Mouse (Mus musculus) adipocyte (in vitro differentiated cells): ENCODE data around the gene 4931422A03Rik.
"Not testable (repeated sequence)": the region's sequence is repeated elsewhere in the genome, so short reads cannot be mapped to it uniquely, and the experiment has no call there.

Source experiments
- DNase-seq: peaks from one replicate; pipeline ENCODE4 v3.0.0-alpha.2; 2016; ENCODE audit warnings: low spot score

The 4931422A03Rik gene

GRCm38 (mm10) chr2:104028139-104028723 lies at the start of gene 4931422A03Rik:
Gene 4931422A03Rik (minus strand): TSS chr2:104028361.
- peak; percentile 45 for DNase-seq

DNA sequence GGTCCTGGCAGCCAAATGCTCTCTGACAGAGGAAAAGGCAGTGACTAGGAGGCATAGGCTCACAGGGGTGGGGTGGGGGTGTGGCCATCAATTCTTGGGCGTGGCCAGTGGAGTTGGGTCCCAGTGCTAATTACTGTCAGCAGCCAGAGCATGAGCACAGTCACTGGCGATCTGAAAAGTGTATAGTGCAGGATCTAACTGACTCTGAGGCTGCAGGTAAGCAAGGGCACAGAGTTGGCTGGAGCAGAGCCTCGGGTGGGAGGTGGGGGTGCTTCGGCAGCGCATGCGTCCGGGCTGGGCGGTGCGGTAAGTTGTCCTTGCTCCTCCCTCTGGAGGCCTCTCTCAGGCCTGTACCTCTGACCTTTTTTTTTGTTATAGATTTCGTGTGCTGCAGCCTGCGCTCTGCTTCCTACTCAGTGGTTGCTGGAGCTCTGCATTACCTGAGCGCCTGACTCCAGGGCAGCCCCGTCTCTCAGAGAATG lies 41.6 kb upstream of the 4931422A03Rik start, which contains the start of gene Cd59b:
Gene Cd59b, plus strand, starts transcription at position 146 of the 482 bp plus-strand sequence.
- DNase-seq: no peak

DNA sequence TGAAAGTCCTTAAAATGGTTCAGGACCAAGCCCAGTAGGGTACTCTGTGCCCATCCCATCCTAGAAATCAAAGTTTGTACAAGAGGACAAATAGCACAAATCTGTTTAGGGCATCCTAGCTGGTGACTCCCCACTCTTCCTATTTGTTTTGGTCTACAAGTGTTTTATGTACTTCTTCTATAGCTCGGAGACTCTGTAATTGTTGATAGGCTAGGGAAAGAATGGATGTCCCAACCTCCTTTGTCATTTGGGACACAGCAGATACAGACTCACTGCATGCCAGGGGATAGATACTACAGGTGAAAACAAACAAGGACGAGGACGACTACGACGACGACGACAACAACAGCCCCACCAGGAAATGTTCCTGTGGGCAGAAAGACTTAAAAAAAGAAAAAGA lies 40.3 kb upstream of the 4931422A03Rik start, which contains the start of gene Gm10799:
Gene Gm10799, minus strand, starts transcription at position 101 of the 400 bp plus-strand sequence.
- DNase-seq: not testable (repeated sequence)

- not testable (repeated sequence) for DNase-seq
These were observed 37.4 kb upstream of the 4931422A03Rik start, which contains the start of gene Gm10912 for GRCm38 (mm10) chr2:104065526-104065925. Gene Gm10912 (plus strand): TSS chr2:104065826.

DNA sequence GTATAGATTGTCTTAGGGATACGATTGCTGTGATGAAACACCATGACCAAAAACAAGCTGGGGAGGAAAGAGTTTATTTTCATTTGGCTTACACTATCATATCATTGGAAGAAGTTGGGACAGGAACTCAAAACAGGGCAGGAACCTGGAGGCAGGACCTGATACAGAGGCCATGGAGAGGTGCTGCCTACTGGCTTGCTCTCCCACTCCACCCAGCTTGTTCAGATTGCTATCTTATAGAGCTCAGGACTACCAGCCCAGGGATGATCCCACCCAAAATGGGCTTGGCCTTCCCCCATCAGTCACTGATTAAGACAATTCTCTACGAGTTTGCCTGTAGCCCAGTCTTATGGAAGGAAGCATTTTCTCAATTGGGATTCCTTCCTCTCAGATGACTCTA lies 36.0 kb upstream of the 4931422A03Rik start:
- no peak for DNase-seq

- peak; percentile 38 for DNase-seq
These were observed 34.5 kb upstream of the 4931422A03Rik start for GRCm38 (mm10) chr2:104062665-104063064.

DNA sequence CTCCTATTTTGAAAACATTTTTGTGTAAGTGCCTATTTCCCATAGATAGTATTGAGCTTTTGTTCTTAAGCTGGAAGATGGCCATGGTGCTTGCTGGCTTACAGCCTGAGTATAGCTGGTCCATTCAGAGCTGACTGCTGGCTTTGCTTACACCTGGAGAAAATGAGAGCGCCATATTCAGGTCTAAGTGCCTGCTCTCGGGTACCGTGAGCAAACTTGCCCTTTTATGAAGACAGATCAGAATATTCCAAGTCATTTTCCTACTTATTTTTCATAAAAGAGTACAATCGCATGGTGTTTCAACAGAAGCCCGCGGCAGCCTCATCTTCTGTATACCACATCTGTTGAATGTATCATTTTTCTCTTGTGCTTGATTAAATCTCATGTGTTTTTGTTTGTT lies 32.8 kb upstream of the 4931422A03Rik start:
- DNase-seq: no peak

DNA sequence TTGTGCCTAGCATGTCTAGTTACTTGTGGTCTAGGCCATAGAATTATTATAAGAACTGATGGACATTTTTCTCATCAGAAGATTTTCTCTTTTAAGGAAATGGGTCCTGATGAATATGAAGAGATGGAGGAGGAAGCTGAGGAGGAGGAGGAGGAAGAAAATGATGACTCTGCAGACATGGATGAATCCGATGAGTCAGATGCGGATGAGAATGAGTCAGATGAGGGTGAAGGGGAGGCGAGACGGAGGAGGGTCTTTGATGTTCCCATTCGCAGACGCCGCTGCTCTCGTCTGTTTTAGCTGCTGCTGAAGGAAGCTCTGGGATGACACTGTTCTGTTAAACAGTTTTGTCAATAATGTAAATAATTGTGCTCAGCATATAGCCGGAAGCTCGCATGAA lies 31.6 kb upstream of the 4931422A03Rik start:
- DNase-seq: no peak

DNA sequence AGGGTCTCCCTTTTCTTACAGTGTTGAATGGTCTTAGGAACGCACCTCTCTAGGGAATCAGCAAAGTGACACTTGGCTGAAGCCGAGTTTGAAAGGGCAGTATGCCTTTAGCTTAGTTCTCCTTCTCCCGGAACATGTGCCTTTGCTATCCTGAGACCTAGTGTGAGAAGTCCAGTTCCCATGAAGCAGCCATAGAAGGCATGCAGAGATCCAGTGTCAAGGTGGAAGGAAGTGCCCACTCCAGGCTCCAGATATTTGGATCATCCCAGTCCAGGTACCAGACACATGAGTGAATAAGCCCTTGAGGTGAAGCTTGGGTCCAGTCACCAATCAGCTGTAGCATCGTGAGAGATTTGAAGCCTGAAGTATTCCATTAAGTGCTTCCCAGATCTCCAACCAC lies 30.8 kb upstream of the 4931422A03Rik start:
- DNase-seq: no peak

- DNase-seq: no peak
These were observed 30.2 kb upstream of the 4931422A03Rik start for GRCm38 (mm10) chr2:104058381-104058780.

DNA sequence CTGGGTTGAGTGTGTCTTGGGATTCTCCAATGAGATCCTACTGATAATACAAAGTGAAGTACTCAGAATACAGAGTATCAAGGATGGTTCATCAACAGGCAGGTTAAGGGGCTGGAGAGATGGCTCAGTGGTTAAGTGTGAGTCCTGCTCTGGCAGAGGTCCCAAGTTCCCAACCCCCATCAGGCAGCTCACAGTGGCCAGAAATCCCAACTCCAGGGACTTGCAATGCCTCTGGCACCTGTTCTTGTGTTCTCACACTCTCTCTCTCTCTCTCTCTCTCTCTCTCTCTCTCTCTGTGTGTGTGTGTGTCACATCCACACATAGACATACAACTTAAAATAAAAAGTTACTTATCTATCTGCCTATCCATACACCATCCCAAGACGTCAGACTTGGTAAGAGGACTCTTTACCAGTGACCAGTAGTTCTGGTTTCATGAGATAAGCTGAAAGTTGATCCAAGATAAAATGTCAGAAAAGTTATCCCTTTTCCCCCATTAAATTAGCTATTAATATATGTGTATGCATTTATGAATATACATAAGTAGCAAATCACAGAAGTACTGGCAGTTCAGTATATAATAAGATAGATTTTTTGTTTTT lies 16.4 kb upstream of the 4931422A03Rik start:
- DNase-seq: no peak

- DNase-seq: no peak
These were observed 15.7 kb upstream of the 4931422A03Rik start for GRCm38 (mm10) chr2:104043624-104044478.

- DNase-seq: no peak
These were observed 14.6 kb upstream of the 4931422A03Rik start for GRCm38 (mm10) chr2:104042766-104043165.

GRCm38 (mm10) chr2:104041632-104042031 lies 13.5 kb upstream of the 4931422A03Rik start:
- DNase-seq: peak; percentile 85

GRCm38 (mm10) chr2:104038236-104038635 lies 10.1 kb upstream of the 4931422A03Rik start:
- DNase-seq: no peak

GRCm38 (mm10) chr2:104036316-104036715 lies 8.2 kb upstream of the 4931422A03Rik start:
- DNase-seq: no peak

GRCm38 (mm10) chr2:104035595-104035994 lies 7.4 kb upstream of the 4931422A03Rik start:
- peak; percentile 38 for DNase-seq

DNA sequence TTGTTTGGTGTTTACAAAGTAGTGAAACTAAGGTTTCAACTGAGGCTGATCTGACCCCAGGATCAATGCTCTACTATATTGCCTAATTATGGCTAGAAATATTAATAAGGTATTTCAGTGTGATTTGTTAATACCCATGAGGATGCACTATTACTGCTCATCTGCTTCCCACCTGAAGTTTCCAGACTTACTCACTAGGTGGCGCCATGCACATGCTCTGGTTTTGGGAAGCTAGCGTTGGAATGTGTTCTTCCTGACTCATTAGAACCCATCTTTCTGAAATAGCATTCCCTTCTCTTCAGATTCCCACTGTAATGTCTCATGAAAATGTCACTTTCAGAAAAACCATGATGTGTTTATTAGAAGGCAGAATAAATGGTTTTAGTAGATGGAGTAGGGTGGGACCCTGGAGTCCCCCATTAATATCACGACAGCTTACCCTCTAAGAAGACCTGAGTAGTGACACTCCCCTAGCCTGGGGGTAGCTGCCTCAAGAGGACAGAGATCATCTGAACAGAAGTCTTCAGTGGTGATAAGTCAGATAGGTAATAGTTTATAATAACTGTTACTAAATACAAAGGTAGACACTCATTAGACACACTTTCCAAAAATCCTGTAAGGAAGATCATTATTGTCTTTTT lies 6.8 kb upstream of the 4931422A03Rik start:
- peak; percentile 81 for DNase-seq

GRCm38 (mm10) chr2:104032056-104032455 lies 3.9 kb upstream of the 4931422A03Rik start:
- DNase-seq: no peak

DNA sequence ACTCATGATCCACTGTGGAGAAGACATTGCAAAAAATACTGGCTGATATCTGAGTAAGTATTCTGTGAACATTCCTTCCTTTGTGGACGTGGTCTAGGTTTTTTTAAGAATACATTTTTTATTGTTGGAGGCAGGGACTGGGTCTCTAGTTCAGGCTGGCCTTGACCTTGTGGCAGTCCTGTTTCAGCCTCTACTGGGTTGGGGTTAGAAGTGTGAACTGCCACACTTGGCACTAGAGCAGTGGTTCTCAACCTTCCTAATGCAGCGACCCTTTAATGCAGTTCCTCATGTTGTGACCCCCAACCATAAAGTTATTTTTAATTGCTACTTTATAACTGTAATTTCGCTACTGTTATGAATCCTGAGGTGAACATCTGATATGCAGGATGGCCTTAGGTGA lies 2.2 kb upstream of the 4931422A03Rik start:
- DNase-seq: no peak

DNA sequence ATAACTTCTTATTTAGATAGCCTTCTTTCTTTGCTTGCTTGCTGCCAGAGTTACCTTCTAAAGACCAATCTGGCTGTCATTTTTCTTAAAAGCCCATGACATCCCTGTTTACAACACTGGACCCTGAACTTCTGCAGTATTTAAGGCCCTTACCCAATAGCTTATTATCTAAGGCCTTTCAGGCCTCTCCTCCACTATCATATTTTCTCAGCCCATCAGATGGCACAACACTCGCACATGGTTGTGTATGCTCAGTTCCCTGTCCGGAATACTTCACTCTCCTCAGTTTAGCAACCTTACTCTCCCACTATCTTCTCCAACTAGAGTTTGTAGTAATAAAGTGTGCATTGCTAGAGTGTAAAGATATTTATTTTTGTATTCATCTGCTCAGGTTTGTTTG lies 913 bp upstream of the 4931422A03Rik start:
- peak; percentile 22 for DNase-seq
